Mouse (Mus musculus) cerebellum, adult 2 months (tissue): ENCODE measurements around the gene Olfr373.
"Not testable (repeated sequence)": the region's sequence is repeated elsewhere in the genome, so short reads cannot be mapped to it uniquely, and the experiment has no call there.

Experiments
- CTCF ChIP-seq: fragments of 200-500 bp; IDR thresholded peaks from 2 replicates; pipeline ENCODE4 v1.5.1; 2011; ENCODE audit warnings: low read depth, mild to moderate bottlenecking, control low read depth, low read length, moderate library complexity, borderline replicate concordance; ENCODE audit not compliant: insufficient read depth
- POLR2A ChIP-seq: fragments of 200-500 bp; IDR thresholded peaks from 2 replicates; pipeline ENCODE4 v1.6.1; 2011; ENCODE audit warnings: low read length, control low read depth, borderline replicate concordance; ENCODE audit not compliant: insufficient read depth

DNA sequence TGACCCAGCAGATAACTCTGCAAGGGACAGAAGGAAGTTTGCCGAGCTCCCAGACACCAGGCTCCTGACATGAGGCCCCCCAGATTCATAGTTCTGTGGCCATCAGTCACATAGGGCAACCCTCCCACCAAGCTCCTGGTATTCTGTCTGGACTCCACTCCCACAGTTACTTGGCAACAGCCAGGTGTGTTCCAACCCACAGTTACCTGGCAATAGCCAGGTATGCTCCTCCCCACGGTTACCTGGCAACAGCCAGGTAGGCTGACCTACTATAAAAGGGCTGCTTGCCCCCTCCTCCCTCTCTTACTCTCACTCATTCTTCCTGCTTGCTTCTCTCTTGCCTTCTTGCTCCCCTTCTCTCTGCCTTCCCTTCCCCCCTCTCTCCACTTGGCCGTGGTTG, 38.5 kb downstream of the Olfr373 start:
- TF ChIP-seq POLR2A, CTCF: not testable (repeated sequence)
